Mouse (Mus musculus): ENCODE data around the gene Tmem50b. TPM values are rescaled to one million over a fixed set of nuclear protein-coding genes. Genes with fewer than 3 reads are reported as not detected.

Tmem50b gene
- polyA plus RNA-seq (2017; shearing (Covaris generic)), result 37.5 TPM

DNA sequence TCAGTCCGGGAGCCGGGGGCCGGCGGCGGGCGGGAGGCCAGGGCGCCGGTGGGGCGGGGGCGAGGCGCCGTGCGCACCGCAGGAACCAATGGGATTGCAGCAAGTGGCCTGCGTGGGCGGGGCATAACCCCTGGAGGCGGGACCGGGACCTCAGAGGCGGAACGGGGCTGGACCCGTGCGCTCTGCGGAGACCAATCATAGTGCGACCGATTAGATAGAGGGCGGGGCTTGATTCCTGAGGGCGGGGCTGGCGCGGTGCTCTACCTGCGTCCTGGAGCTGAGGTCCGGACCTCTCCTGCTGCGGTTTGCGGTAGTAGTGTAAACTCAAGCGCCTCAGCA is at the start of gene Tmem50b:
TSS of gene Tmem50b (minus strand) at position 129 of the 339 bp plus-strand sequence.

DNA sequence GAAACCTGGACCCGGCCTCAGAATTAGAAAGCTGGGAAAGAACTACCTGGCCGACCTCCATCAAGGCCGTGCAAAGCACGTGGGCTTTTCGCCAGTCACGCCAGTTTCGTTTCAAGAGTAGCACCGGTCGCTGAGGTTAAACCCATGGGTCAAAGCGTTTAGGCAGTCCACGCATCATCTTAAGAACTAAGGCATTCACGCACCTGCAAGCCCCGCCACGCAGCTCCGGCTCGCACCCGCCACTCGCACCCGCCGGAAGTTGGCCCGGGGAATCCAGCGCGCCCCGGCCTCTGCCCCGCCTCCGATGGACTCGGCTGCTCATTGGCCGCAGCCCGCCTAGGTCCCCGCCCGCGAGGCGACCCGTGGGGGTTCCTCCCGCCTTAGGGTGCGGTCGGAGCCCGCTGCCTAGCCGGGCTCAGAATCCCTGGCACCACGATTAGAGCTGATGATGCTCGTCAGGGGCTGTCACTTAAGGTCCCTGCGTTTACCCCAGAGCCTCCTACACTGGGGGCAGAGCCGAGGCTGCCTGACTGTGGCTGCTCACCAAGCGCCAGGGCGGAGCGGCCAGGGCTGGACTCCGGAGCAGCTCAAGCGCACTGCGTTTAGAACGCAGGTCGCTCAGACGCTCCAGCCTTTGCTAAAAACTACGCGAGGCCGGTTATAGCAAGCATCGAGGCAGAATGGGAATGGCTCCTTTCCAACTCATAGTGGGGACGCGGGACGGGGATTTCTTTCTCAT is 49.2 kb upstream of the Tmem50b start, which contains the start of gene Gart:
TSS of gene Gart (minus strand) at position 272 of the 739 bp plus-strand sequence.

DNA sequence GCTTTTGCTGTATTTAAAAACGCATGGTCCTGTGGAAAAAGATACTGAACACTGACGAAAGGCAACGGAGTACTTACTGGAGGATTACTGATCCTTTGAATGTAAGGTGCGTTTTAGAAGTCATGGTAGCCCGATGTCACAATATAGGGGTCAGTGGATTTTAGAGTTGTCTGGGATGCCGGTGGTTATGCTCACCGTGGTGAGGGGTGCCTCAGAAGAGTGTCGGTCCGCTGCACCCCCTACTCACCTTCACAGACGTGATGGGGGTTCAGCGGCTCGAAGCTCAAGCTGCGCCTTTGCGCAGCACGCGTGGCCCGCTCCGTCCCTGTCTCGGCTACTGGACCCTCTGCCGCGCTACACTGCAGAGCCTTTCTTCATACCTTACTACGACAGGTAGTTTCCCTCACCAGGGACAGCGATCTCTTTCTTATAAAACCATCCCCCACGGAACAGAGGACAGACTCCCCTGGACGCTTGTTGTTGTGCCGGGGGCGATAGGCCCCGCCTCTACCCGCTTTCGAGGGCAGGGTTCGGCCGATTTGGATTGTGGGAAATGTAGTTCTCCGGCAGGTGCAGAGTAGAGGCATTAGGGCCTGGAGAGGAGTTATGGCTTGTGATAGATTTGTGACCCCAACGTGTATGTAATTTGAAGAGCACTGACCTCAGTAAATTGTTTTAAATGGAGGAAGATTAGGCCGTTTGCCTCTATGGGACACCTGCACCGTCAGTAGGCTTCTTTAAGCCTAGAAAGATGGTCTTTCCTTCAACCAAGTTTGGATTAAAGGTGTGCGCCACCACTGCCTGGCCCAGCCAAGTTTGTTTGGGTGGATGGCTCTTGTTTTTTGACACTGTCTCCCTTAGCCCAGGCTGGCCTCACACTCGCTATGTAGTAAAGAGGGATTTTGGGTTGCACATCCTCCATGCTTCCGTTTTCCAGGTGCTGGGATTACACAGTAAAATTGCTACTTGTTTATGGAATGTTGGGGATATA is 21.2 kb upstream of the Tmem50b start, which contains the start of gene Dnajc28:
TSS of gene Dnajc28 (minus strand) at position 516 of the 991 bp plus-strand sequence.

DNA sequence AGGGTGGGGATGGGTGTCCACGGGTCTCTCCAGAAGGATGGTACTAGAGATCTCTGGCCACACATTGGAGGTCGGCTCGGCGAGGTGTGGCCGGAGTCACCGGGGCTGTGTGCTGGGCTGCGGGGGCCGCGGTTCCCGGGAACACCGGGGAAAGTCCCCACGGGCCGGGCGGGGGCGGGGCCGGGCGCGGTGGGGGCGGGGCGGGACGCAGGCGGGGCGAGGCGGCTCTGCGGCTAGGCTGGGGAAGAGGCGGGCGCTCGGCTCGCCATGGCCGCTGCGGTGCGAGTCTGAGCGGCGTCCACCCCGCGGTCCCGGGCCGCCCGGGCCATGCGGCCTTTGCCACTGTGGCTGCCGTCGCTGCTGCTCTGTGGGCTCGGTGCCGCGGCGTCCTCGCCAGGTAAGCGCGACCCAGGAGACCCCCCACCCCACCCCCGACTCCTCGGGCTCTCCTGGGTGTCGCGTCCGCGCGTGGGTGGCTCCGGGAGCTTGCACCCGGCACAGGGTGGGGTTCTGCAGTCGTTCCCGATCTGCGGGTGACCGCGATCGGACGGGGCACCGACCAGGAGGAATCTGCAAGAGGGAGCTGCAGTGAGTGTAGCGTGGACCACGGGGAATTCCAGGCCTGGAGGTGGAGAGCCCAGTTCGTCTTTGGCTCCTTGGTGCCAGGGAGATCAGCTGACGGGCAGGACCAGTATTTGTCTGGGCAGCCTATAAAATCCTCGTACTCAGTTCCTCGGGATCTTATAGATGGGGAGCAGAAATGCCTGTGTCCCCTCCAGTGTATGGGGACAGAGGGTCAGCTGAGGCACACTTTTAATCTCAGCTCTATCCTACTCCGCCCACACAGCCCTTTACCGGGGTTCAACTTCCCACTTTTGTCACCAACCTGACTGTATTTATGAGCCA is 50.5 kb downstream of the Tmem50b start, which contains the start of gene Ifngr2:
TSS of gene Ifngr2 (plus strand) at position 237 of the 906 bp plus-strand sequence.

Other genes with a start within 250 kb of the Tmem50b start
- gene Ifnar2, start 225.0 kb downstream of the Tmem50b start, polyA plus RNA-seq (2017; shearing (Covaris generic)), result 134 TPM
- not detected for gene Gm21970, start 206.1 kb downstream of the Tmem50b start, polyA plus RNA-seq (2017; shearing (Covaris generic))
- 169 TPM for gene Il10rb, start 191.6 kb downstream of the Tmem50b start, polyA plus RNA-seq (2017; shearing (Covaris generic))
- gene Ifnar1, start 112.6 kb downstream of the Tmem50b start, polyA plus RNA-seq (2017; shearing (Covaris generic)), result 218 TPM
- gene Ifngr2, start 50.7 kb downstream of the Tmem50b start, polyA plus RNA-seq (2017; shearing (Covaris generic)), result 22.2 TPM
- gene Dnajc28, start 21.2 kb upstream of the Tmem50b start, polyA plus RNA-seq (2017; shearing (Covaris generic)), result 2.4 TPM
- gene Gart, start 49.2 kb upstream of the Tmem50b start, polyA plus RNA-seq (2017; shearing (Covaris generic)), result 139 TPM
- gene Son, start 49.7 kb upstream of the Tmem50b start, polyA plus RNA-seq (2017; shearing (Covaris generic)), result 171 TPM
- gene Donson, start 91.0 kb upstream of the Tmem50b start, polyA plus RNA-seq (2017; shearing (Covaris generic)), result 13.1 TPM
- gene Cryzl1, start 131.2 kb upstream of the Tmem50b start, polyA plus RNA-seq (2017; shearing (Covaris generic)), result 89.9 TPM
- 2.9 TPM for gene Itsn1, start 131.5 kb upstream of the Tmem50b start, polyA plus RNA-seq (2017; shearing (Covaris generic))